Mouse (Mus musculus) limb, embryonic 14.5 days (tissue): ENCODE data around the gene Vmn2r56. TPM values are rescaled to one million over a fixed set of nuclear protein-coding genes. Genes with fewer than 3 reads are reported as not detected.
"Not testable (repeated sequence)": the region's sequence is repeated elsewhere in the genome, so short reads cannot be mapped to it uniquely, and the experiment has no call there.

ENCODE experiments used
- ATAC-seq: fragments of 200-750 bp; cut with Nextera tagmentation; 2 replicates; pipeline ENCODE4 v1.8.0; 2017; ENCODE audit warnings: low read depth, moderate number of reproducible peaks, moderate TSS enrichment; ENCODE audit not compliant: low FRiP score
- DNase-seq: peaks from one replicate; pipeline ENCODE4 v3.0.0-alpha.2; 2015; ENCODE audit warnings: low spot score
- H3K27ac ChIP-seq: fragments of 300-500 bp; sonication (generic); replicated peaks from 2 replicates; pipeline ENCODE4 v1.5.1; 2014; ENCODE audit warnings: low read depth, mild to moderate bottlenecking, low read length, moderate library complexity, mixed read lengths
- H3K27me3 ChIP-seq: fragments of 300-500 bp; sonication (generic); 2 replicates; pipeline ENCODE4 v1.6.1; 2014; ENCODE audit warnings: low read length, mixed read lengths; ENCODE audit not compliant: control insufficient read depth, insufficient read depth
- H3K36me3 ChIP-seq: fragments of 300-500 bp; sonication (generic); 2 replicates; pipeline ENCODE4 v1.6.1; 2014; ENCODE audit warnings: mild to moderate bottlenecking, low read length, moderate library complexity, mixed read lengths; ENCODE audit not compliant: control insufficient read depth, insufficient read depth
- H3K4me1 ChIP-seq: fragments of 300-500 bp; sonication (generic); 2 replicates; pipeline ENCODE4 v1.6.1; 2014; ENCODE audit warnings: antibody characterized with exemption, low read length, mixed read lengths; ENCODE audit not compliant: control insufficient read depth, insufficient read depth
- H3K4me2 ChIP-seq: fragments of 300-500 bp; sonication (generic); replicated peaks from 2 replicates; pipeline ENCODE4 v1.6.1; 2014; ENCODE audit warnings: low read depth, mild to moderate bottlenecking, low read length, moderate library complexity; ENCODE audit not compliant: severe bottlenecking
- H3K4me3 ChIP-seq: fragments of 300-500 bp; sonication (generic); replicated peaks from 2 replicates; pipeline ENCODE4 v1.5.1; 2014; ENCODE audit warnings: low read length
- H3K9ac ChIP-seq: fragments of 300-500 bp; sonication (generic); 2 replicates; pipeline ENCODE4 v1.6.1; 2014; ENCODE audit warnings: mild to moderate bottlenecking, low read depth, low read length, moderate library complexity; ENCODE audit not compliant: severe bottlenecking
- H3K9me3 ChIP-seq: fragments of 300-500 bp; sonication (generic); 2 replicates; pipeline ENCODE4 v1.6.1; 2016; ENCODE audit warnings: low read length; ENCODE audit not compliant: control insufficient read depth
- POLR2A ChIP-seq: fragments of 200-500 bp; IDR thresholded peaks from 2 replicates; pipeline ENCODE4 v1.8.0; 2012; ENCODE audit warnings: inconsistent platforms, mild to moderate bottlenecking, moderate library complexity, borderline replicate concordance; ENCODE audit not compliant: insufficient read depth, insufficient read length; ENCODE audit errors: extremely low read depth
- WGBS: fragments of 180-500 bp; shearing (Covaris S2); extraction: QIAGEN DNeasy Blood & Tissue Kit; methylation state at CpG from one replicate; pipeline ENCODE4 v1.1.7; 2014; 5-methylcytosine and 5-hydroxymethylcytosine counted together
- polyA plus RNA-seq, 2 experiments: library from polyadenylated mRNA; depleted of rRNA in 1 of 2; stranded (reverse) in 1 of 2; unstranded in 1 of 2; fragments of >200 nt; fragmentation: Nextera tagmentation in 1 of 2; extraction: Ambion mirVana in 1 of 2; gene quantifications; 2 replicates each; pipeline versions ENCODE4 v1.2.1 to v1.2.3; 2012 to 2014

Gene Vmn2r56
- polyA plus RNA-seq, 2 experiments: not detected

- ATAC-seq: no peak
- H3K27ac ChIP-seq: no peak overlapping the region
- no peak overlapping the region for H3K9ac ChIP-seq
- no peaks in the 10 kb centered on the region for H3K4me1 ChIP-seq
- no peak overlapping the region for H3K4me3 ChIP-seq
- H3K9me3 ChIP-seq: no peaks in the 10 kb centered on the region
- no peak for DNase-seq
- H3K4me2 ChIP-seq: no peak overlapping the region
- H3K36me3 ChIP-seq: peaks cover 42% of the 10 kb centered on the region
- WGBS: 92% methylated on average over 9 of the region's 9 CpGs
- no peaks in the 10 kb centered on the region for H3K27me3 ChIP-seq
- TF ChIP-seq POLR2A: no peak
Measured at GRCm38 (mm10) chr7:12774111-12774510, 39.3 kb upstream of the Vmn2r56 start.

- Histone ChIP-seq H3K9ac (no peak overlapping the region), H3K36me3 (no peaks in the 10 kb centered on the region), H3K4me3 (no peak overlapping the region), H3K4me1 (no peaks in the 10 kb centered on the region), H3K9me3 (no peaks in the 10 kb centered on the region), H3K27me3 (no peaks in the 10 kb centered on the region), H3K4me2 (0 out of 2 replicates have a peak overlapping the region, but pooled peaks have one; percentile 1), H3K27ac (no peak overlapping the region)
- DNase-seq (no peak), ATAC-seq (no peak)
- no peak for TF ChIP-seq POLR2A
- WGBS: 72% methylated on average over 24 of the region's 24 CpGs
Measured at GRCm38 (mm10) chr7:12749431-12750198, 14.8 kb upstream of the Vmn2r56 start.

- not testable (repeated sequence) for H3K9ac ChIP-seq
Measured at GRCm38 (mm10) chr7:12684903-12685302, 49.9 kb downstream of the Vmn2r56 start, which contains the start of gene Vmn2r55. Gene Vmn2r55, minus strand, starts transcription at chr7:12685003.

GRCm38 (mm10) chr7:12640219-12640618, 94.6 kb downstream of the Vmn2r56 start, which contains the start of gene Vmn2r54:
Gene Vmn2r54, minus strand, starts transcription at chr7:12640319.
- not testable (repeated sequence) for H3K4me1 ChIP-seq, H3K27ac ChIP-seq, H3K27me3 ChIP-seq, H3K9me3 ChIP-seq, ATAC-seq, H3K9ac ChIP-seq, H3K4me2 ChIP-seq, H3K36me3 ChIP-seq, H3K4me3 ChIP-seq, DNase-seq
- 74% methylated on average over 3 of the region's 4 CpGs for WGBS

More at GRCm38 (mm10) chr7:12684903-12685302, 49.9 kb downstream of the Vmn2r56 start, which contains the start of gene Vmn2r55:
- H3K27ac ChIP-seq, ATAC-seq, H3K9me3 ChIP-seq, H3K4me2 ChIP-seq, H3K4me1 ChIP-seq, DNase-seq, H3K36me3 ChIP-seq, H3K4me3 ChIP-seq, H3K27me3 ChIP-seq: not testable (repeated sequence)
- 92% methylated on average over 3 of the region's 3 CpGs for whole genome bisulfite sequencing

Other genes starting within 250 kb of the Vmn2r56 start
- not detected in 2 replicates for gene 2900092C05Rik, start 222.5 kb downstream of the Vmn2r56 start, polyA plus RNA-seq (2012; rRNA removed)
- not detected in 2 replicates for gene 2900092C05Rik, start 222.5 kb downstream of the Vmn2r56 start, polyA plus RNA-seq (2014; fragmentation: Nextera tagmentation; extraction: Ambion mirVana)
- not detected in 2 replicates for gene Vmn2r53, start 126.2 kb downstream of the Vmn2r56 start, polyA plus RNA-seq (2012; rRNA removed)
- 0.01 TPM in 1 of 2 replicates, not detected in the other for gene Vmn2r53, start 126.2 kb downstream of the Vmn2r56 start, polyA plus RNA-seq (2014; fragmentation: Nextera tagmentation; extraction: Ambion mirVana)
- not detected in 2 replicates for gene Vmn2r54, start 94.7 kb downstream of the Vmn2r56 start, polyA plus RNA-seq (2012; rRNA removed)
- not detected in 2 replicates for gene Vmn2r54, start 94.7 kb downstream of the Vmn2r56 start, polyA plus RNA-seq (2014; fragmentation: Nextera tagmentation; extraction: Ambion mirVana)
- gene Vmn2r55, start 50.0 kb downstream of the Vmn2r56 start, polyA plus RNA-seq (2012; rRNA removed): 0.04 TPM in 1 of 2 replicates, not detected in the other
- gene Vmn2r55, start 50.0 kb downstream of the Vmn2r56 start, polyA plus RNA-seq (2014; fragmentation: Nextera tagmentation; extraction: Ambion mirVana): not detected in 2 replicates
- gene Zscan18, start 68.6 kb upstream of the Vmn2r56 start, polyA plus RNA-seq (2012; rRNA removed): 11.9 and 12.1 TPM in 2 replicates
- gene Zscan18, start 68.6 kb upstream of the Vmn2r56 start, polyA plus RNA-seq (2014; fragmentation: Nextera tagmentation; extraction: Ambion mirVana): 11.0 and 13.0 TPM in 2 replicates
- gene Zfp329, start 83.9 kb upstream of the Vmn2r56 start, polyA plus RNA-seq (2012; rRNA removed): 11.1 and 13.6 TPM in 2 replicates
- 12.1 and 16.1 TPM in 2 replicates for gene Zfp329, start 83.9 kb upstream of the Vmn2r56 start, polyA plus RNA-seq (2014; fragmentation: Nextera tagmentation; extraction: Ambion mirVana)
- 13.6 and 14.4 TPM in 2 replicates for gene Zfp110, start 99.8 kb upstream of the Vmn2r56 start, polyA plus RNA-seq (2012; rRNA removed)
- 32.5 and 36.0 TPM in 2 replicates for gene Zfp110, start 99.8 kb upstream of the Vmn2r56 start, polyA plus RNA-seq (2014; fragmentation: Nextera tagmentation; extraction: Ambion mirVana)
- gene Zfp128, start 146.2 kb upstream of the Vmn2r56 start, polyA plus RNA-seq (2012; rRNA removed): 4.4 and 4.8 TPM in 2 replicates
- gene Zfp128, start 146.2 kb upstream of the Vmn2r56 start, polyA plus RNA-seq (2014; fragmentation: Nextera tagmentation; extraction: Ambion mirVana): 4.8 and 5.8 TPM in 2 replicates
- gene Zscan22, start 162.8 kb upstream of the Vmn2r56 start, polyA plus RNA-seq (2012; rRNA removed): 20.1 and 23.8 TPM in 2 replicates
- gene Zscan22, start 162.8 kb upstream of the Vmn2r56 start, polyA plus RNA-seq (2014; fragmentation: Nextera tagmentation; extraction: Ambion mirVana): 15.6 and 21.5 TPM in 2 replicates
- 3,045 and 3,888 TPM in 2 replicates for gene Rps5, start 187.3 kb upstream of the Vmn2r56 start, polyA plus RNA-seq (2012; rRNA removed)
- gene Rps5, start 187.3 kb upstream of the Vmn2r56 start, polyA plus RNA-seq (2014; fragmentation: Nextera tagmentation; extraction: Ambion mirVana): 1,462 and 1,509 TPM in 2 replicates
- 1.8 and 2.3 TPM in 2 replicates for gene Rnf225, start 192.4 kb upstream of the Vmn2r56 start, polyA plus RNA-seq (2012; rRNA removed)
- gene Rnf225, start 192.4 kb upstream of the Vmn2r56 start, polyA plus RNA-seq (2014; fragmentation: Nextera tagmentation; extraction: Ambion mirVana): 0.83 and 0.86 TPM in 2 replicates
- gene Zfp324, start 230.8 kb upstream of the Vmn2r56 start, polyA plus RNA-seq (2012; rRNA removed): 9.8 and 12.0 TPM in 2 replicates
- gene Zfp324, start 230.8 kb upstream of the Vmn2r56 start, polyA plus RNA-seq (2014; fragmentation: Nextera tagmentation; extraction: Ambion mirVana): 9.5 and 11.4 TPM in 2 replicates
- gene Zfp446, start 242.8 kb upstream of the Vmn2r56 start, polyA plus RNA-seq (2012; rRNA removed): 10.1 and 12.5 TPM in 2 replicates
- 3.5 and 5.4 TPM in 2 replicates for gene Zfp446, start 242.8 kb upstream of the Vmn2r56 start, polyA plus RNA-seq (2014; fragmentation: Nextera tagmentation; extraction: Ambion mirVana)